Mouse (Mus musculus): ENCODE measurements around the gene Rpl19. TPM values are rescaled to one million over a fixed set of nuclear protein-coding genes. Genes with fewer than 3 reads are reported as not detected.

Rpl19 gene
- total RNA-seq, 2 experiments from 2014 or later = 346 to 931 TPM

Other genes with a start within 250 kb of the Rpl19 start
- gene Rpl23, start 244.3 kb upstream of the Rpl19 start, total RNA-seq (2015; ENCODE audit: low replicate concordance) = 324 and 337 TPM in 2 replicates
- 331 and 402 TPM in 2 replicates for gene Rpl23, start 244.3 kb upstream of the Rpl19 start, total RNA-seq (2017; ENCODE audit: low replicate concordance)
- 28.9 and 33.5 TPM in 2 replicates for gene Lasp1, start 227.7 kb upstream of the Rpl19 start, total RNA-seq (2015; ENCODE audit: low replicate concordance)
- gene Lasp1, start 227.7 kb upstream of the Rpl19 start, total RNA-seq (2017; ENCODE audit: low replicate concordance) = 14.8 and 57.0 TPM in 2 replicates
- not detected in 2 replicates for gene B230217C12Rik, start 185.9 kb upstream of the Rpl19 start, total RNA-seq (2015; ENCODE audit: low replicate concordance)
- gene B230217C12Rik, start 185.9 kb upstream of the Rpl19 start, total RNA-seq (2017; ENCODE audit: low replicate concordance) = not detected in 2 replicates
- gene Fbxo47, start 142.6 kb upstream of the Rpl19 start, total RNA-seq (2015; ENCODE audit: low replicate concordance) = not detected in 2 replicates
- 0.61 and 0.64 TPM in 2 replicates for gene Fbxo47, start 142.6 kb upstream of the Rpl19 start, total RNA-seq (2017; ENCODE audit: low replicate concordance)
- 1.3 TPM in 1 of 2 replicates, not detected in the other for gene Plxdc1, start 40.3 kb upstream of the Rpl19 start, total RNA-seq (2015; ENCODE audit: low replicate concordance)
- gene Plxdc1, start 40.3 kb upstream of the Rpl19 start, total RNA-seq (2017; ENCODE audit: low replicate concordance) = 2.3 and 2.4 TPM in 2 replicates
- gene Arl5c, start 30.5 kb upstream of the Rpl19 start, total RNA-seq (2015; ENCODE audit: low replicate concordance) = 8.8 and 24.5 TPM in 2 replicates
- gene Arl5c, start 30.5 kb upstream of the Rpl19 start, total RNA-seq (2017; ENCODE audit: low replicate concordance) = 9.6 and 17.5 TPM in 2 replicates
- not detected in 2 replicates for gene Cacnb1, start 3.7 kb upstream of the Rpl19 start, total RNA-seq (2015; ENCODE audit: low replicate concordance)
- gene Cacnb1, start 3.7 kb upstream of the Rpl19 start, total RNA-seq (2017; ENCODE audit: low replicate concordance) = 0.13 and 0.68 TPM in 2 replicates
- not detected in 2 replicates for gene Stac2, start 26.8 kb downstream of the Rpl19 start, total RNA-seq (2015; ENCODE audit: low replicate concordance)
- gene Stac2, start 26.8 kb downstream of the Rpl19 start, total RNA-seq (2017; ENCODE audit: low replicate concordance) = not detected in 2 replicates
- gene Fbxl20, start 123.7 kb downstream of the Rpl19 start, total RNA-seq (2015; ENCODE audit: low replicate concordance) = 8.6 and 13.4 TPM in 2 replicates
- 1.4 and 7.7 TPM in 2 replicates for gene Fbxl20, start 123.7 kb downstream of the Rpl19 start, total RNA-seq (2017; ENCODE audit: low replicate concordance)
- 46.9 and 62.9 TPM in 2 replicates for gene Med1, start 166.6 kb downstream of the Rpl19 start, total RNA-seq (2015; ENCODE audit: low replicate concordance)
- gene Med1, start 166.6 kb downstream of the Rpl19 start, total RNA-seq (2017; ENCODE audit: low replicate concordance) = 29.0 and 35.2 TPM in 2 replicates
- 58.0 and 63.3 TPM in 2 replicates for gene Cdk12, start 176.3 kb downstream of the Rpl19 start, total RNA-seq (2015; ENCODE audit: low replicate concordance)
- 61.8 and 66.0 TPM in 2 replicates for gene Cdk12, start 176.3 kb downstream of the Rpl19 start, total RNA-seq (2017; ENCODE audit: low replicate concordance)

Data from erythroid progenitor cell, adult 5-6 weeks (primary cell).